Mouse (Mus musculus) retina, embryonic 14.5 days (tissue): ENCODE results near the gene Ccl25.
A peak's percentile ranks its signal among the peaks of the same experiment; 100 is the strongest.

Source experiments
- DNase-seq: peaks from one replicate; pipeline ENCODE4 v3.0.0-alpha.2; 2015; ENCODE audit warnings: low spot score

Ccl25 gene

GRCm38 (mm10) chr8:4324983-4325750 lies at the start of gene Ccl25, which contains the start of gene Elavl1:
Ccl25 (plus strand) TSS chr8:4325210.
Elavl1 (minus strand) TSS chr8:4325413.
- peak; percentile 98 for DNase-seq

- DNase-seq = peak; percentile 97
These were observed 49.5 kb upstream of the Ccl25 start, which contains the start of gene Timm44 for GRCm38 (mm10) chr8:4275275-4276110. Timm44 (minus strand) TSS chr8:4275913.

GRCm38 (mm10) chr8:4276111-4276465 lies 48.9 kb upstream of the Ccl25 start:
- no peak for DNase-seq

DNA sequence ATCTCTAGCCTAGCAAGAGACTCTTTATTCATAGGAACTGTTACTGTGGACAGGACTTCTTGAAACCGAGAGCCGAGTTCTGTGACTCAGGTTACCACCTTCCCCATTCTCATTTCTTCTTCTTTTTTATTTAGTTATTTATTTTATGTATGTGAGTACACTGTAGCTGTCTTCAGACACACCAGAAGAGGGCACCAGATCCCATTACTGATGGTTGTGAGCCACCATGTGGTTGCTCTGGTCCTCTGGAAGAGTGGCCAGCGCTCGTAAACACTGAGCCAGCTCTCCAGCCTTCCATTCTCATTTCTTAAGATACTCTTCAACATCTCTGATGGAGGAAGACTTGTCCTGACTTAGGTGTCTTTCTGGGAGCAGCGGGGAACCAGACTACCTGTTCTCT lies 32.3 kb upstream of the Ccl25 start:
- no peak for DNase-seq

DNA sequence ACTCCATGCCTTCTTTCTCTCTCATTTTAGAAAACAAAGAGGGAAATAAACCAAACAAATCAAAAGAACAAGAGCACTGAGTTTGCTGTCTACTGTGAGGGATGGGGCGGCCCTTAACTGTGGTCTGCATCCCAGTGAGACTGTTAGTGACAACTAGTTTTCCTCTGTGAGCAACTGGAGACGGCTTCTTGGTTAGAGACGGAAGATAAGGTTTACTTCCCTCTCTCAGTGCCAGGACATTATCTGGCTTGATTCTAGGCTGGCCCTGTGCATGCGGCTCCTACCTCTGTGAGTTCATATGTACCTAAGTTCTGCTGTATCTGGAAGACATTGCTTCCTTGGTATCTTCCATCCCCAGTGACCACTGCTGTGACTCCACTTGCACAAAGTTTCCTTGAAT lies 27.2 kb upstream of the Ccl25 start:
- no peak for DNase-seq

DNA sequence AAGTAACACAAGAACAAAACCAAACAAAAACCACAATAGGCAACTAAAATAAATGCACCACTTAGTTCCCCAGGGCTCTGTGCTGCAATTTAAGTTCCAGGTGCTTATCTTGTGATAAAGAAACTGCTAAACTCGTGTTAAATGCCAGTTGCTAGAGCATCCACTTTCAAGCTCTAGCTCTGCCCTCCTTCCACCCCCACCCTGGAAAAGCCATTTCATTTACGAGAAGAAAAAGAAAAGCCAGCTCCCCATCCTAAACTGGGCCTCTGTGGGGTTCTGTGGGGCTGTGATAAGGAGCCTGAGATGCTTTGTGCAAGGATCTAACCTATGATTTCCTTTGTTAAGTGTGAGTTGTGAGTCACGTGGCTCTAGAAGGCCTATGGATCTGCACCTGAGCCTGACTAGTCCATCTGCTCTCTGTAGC lies 20.9 kb upstream of the Ccl25 start:
- no peak for DNase-seq

DNA sequence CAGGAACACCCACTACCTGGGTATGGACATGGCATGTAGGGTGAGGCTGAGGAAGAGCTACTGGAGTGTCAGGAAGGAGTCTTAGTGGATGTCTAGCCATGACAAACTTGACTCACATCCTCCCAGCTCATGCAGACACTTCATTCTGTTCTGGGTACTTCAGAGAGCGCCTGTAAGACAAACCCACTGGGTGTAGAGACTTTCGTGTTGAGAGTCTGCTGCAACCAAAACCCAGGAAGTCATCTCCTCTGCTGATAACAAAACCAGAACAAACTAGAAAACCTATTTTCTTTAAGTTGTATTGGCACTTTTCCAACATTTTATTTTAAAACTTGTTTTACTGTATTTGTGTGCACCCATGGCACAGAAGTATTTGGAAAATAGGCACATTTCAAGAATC lies 19.2 kb upstream of the Ccl25 start:
- DNase-seq = no peak

GRCm38 (mm10) chr8:4312104-4312503 lies 12.9 kb upstream of the Ccl25 start:
- DNase-seq = no peak

DNA sequence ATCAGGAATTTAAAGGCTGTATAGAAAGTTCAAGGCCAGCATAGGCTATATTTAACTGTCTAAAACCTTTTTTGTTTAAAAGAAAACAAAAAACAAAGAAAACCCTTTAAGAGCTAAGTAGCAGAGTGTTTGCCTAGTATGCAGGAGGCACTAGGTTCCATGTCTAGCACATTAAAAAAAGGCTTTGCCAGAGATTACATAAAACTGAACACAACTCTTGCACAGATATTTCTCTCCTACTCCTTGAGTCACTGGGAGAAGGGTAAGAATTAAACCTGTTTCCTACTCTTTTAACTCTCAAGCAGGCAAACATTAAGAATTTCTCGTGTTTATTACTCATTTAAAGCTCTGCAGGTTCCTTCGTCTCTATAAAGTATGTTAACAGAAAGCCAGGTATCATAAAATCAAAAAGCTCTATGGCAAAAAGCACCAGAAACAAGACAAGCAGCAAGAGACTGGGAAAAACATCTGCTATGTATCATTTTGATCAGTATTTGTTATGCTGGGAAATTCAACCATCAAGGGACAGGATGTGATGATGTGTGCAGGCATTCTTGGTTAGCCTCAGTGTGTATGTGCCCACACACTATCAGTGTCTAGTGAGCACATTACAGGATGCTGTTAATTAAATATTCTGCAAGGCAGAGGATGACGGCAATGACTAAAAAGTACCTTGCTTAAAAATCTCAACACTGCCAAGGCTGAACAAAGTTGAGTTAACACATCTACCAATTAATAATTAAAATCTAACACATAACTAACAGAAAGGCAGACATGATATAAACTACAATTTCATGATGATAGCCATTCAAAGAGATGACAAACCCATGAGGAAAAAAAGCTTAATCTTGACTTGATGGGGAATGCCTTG lies 11.5 kb upstream of the Ccl25 start:
- no peak for DNase-seq

DNA sequence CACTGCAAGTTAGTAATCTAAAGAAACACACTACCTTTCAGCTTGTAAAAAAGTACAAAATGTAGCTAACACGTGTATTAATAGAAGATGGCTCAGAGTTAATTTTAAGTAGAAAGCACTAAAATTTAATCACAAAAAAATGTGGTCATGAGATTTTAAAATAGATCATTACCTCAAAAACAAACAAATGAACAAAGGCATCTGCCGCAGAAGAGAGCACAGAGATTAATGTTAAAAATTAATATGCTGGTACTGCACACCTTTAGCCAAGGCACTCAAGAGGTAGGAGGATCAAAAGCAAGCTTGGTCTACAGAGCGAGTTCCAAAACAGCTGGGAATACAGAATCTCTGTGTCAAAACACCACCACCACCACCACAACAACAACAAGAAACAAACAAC lies 10.2 kb upstream of the Ccl25 start:
- DNase-seq = no peak

DNA sequence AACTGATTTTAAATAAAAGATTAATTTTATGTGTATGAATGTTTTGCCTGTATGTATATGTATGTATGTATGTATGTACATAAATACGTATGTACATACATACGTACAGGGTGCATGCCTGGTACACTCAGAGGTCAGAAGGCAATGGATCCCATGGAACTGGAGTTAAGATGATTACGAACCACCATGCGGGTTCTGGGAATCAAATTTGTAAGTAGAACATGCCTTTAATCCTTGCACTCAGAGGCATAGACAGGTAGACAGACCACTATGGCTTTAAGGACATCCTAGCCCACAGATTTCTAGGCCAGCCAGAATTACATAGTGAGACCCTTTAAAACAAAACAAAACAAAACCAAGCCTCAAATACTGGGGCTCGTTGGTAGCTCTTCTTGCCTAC lies 6.9 kb upstream of the Ccl25 start:
- DNase-seq = no peak

DNA sequence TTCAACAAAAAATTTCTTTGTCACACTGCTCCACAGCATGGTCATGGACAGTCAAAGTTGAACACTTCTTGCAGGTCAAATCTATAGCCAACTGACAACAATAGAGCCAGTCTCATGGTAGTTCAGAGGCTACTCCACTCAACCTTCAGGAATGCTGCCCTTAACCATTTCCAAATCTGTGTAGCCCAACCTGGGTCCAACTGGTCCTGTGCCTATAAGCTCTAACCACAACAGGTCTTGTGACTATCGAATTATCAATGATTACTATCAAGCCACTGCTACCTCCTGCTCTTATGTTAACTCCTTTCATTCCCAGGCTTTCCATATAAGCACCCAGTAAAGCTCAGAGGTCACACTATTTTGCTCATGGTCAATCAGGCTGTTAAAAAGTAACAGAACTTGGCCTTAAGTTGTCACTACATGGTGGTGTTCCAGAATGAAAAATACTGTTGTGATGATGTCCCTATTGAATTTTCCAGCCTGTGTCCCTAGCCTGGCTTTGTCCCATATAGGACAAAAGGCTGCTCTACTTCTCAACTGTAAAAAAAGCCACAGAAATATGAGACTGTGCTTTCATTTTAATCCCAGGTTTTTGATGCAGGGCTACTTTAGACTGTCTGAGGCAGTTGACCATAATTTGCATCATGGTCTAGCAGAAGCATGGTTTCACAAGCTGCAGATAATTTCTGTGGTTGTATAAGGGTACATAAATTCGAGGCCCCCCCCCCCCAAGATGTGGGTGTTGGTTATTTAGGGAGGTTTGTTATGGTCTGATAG lies 6.0 kb upstream of the Ccl25 start:
- no peak for DNase-seq

DNA sequence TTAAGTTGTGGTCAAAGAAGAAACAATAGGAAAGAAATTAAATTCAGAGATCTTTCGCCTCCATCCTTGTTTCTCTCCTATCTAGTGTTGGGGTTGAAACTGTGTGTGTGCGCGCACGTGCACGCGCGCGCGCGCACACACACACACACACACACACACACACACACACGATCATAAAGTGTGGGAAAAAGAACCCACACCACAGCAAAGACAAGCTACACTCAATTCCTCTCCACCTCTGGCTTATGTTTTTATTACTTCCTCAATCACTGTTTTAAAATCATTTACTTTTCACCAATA lies 5.5 kb upstream of the Ccl25 start:
- DNase-seq = no peak

DNA sequence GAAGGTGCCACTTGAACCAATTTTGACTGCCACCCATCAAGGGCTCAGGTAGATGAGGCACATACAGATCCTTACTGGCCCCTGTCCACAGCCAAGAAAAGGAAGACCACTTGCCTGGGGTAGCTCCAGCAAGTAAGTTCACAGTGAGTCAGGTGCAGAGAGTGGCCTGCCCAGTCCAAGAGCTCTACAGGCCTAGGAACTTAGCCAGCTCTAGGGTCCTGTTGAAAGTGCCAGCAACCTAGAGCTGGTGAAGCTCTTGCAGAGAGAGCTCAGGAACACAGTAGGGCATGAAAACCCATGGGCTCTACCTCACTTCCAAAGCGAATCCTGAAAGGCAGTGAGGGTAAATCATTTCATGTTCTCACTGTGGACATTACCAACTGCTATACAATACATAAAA lies 4.6 kb upstream of the Ccl25 start:
- no peak for DNase-seq

- DNase-seq = no peak
These were observed 4.0 kb upstream of the Ccl25 start for GRCm38 (mm10) chr8:4321031-4321430.

DNA sequence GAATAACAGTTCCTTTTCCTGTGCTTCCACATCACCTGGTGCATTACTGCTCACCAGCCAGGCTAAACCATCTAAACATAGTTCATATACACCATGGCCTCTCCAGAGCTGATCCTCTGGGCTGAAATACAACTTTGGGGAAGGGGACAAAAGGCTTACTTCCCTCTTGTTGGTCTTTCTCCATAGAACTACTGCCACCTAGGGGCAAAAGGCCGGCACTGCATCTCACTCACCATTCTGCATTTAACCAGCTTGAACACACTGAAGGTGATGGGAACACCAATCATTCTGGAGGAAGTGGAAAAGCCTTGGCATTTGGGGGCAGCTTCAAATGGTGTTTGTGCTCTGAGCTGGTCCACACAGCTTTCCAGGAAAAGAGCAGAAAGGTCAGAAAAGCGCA lies 2.5 kb upstream of the Ccl25 start:
- DNase-seq = peak; percentile 95

- DNase-seq = peak; percentile 8
These were observed 1.1 kb upstream of the Ccl25 start for GRCm38 (mm10) chr8:4323917-4324316.

- DNase-seq = no peak
These were observed 485 bp upstream of the Ccl25 start for GRCm38 (mm10) chr8:4324525-4324924.

GRCm38 (mm10) chr8:4325751-4326036 lies 684 bp downstream of the Ccl25 start:
- no peak for DNase-seq

DNA sequence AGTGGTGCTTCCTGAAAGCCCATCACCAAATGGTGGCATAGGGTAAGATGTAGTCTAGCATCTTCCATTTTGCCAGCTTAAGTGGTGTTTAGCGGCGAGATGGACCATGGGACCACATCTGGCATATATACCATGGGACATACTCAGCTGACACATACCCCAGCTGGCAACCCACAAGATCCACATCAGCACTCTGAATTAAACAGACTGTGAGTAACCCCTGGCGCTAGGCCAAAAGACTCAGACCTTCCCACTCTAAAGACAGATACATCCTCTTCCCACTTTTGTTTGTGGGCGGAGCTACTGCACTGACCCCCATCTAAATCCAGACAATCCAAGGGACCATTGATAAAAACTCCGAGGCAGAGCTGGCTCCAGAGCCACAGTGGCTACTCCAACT lies 4.0 kb downstream of the Ccl25 start:
- no peak for DNase-seq

GRCm38 (mm10) chr8:4333966-4334365 lies 9.0 kb downstream of the Ccl25 start:
- DNase-seq = no peak

DNA sequence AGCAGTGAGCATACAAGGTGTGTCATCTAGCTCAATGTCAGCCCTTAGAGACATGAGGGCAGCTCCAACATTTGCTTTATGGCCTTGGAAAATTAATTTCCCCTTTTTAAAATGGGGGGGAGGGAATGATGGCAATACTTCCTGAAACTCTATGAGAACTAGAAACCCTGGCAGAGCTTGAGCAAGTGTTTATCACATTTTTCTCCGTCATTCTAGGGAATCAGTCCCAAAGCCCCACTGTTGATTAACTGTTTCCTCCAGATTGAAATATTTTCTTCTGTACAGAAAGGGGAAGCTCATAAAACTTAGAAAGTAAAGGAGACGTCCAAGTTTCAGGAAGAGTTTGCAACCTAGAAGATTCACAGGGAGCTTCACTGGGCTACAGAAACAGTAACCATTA lies 10.7 kb downstream of the Ccl25 start:
- DNase-seq = no peak
